In the genomic region with DNA sequence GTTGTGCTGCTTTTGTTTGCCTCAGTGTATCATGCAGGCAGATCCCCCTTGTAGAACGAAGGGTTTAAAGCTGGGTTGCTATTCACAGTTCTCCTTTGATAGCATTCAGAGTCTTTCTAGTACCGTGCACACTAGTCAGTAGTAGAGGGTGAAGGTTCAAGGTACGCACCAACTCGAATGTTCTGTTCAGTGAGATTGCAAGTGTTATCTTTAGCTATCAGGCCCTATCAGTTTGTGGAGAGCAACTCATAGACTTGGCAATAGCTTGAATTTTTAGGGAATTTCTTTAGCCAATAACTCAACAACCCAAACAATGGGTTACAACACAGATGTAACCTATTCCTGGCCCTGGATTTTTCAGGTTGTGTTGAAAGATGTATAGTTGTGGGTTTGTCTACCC, we compare ENCODE assay signal across 28 mouse cellular contexts.
"Had no signal": no experiment of that assay in that cellular context is flagged by ENCODE, and none has a peak within 500 bp of the region (broad histone marks: within the 10 kb centered on the region; RNA-seq: fewer than 3 reads in every experiment).

No protein-coding gene starts in this region.

- ATAC-seq: forebrain, embryonic 13.5 days; forebrain, embryonic 14.5 days; forebrain, embryonic 15.5 days; forebrain, embryonic 16.5 days; forebrain, postnatal 0 days had no signal

- DNase-seq: cerebellum, adult 8-10 months; cerebellum, adult 9-10 months; cerebellum, adult 9-11 months; cerebellum, postnatal 10 days; cerebellum, postnatal 14 days; cerebellum, postnatal 25 days; cerebellum, postnatal 36 days; embryo, embryonic 11 days; forebrain, postnatal 0 days; gastrocnemius, adult 2 months; gastrocnemius, postnatal 10 days; gastrocnemius, postnatal 14 days; gastrocnemius, postnatal 25 days; gastrocnemius, postnatal 36 days; heart, adult 11 months; heart, adult 18-20 months; heart, adult 2 months had no signal

- H3K27ac ChIP-seq: embryonic facial prominence, embryonic 10.5 days; embryonic facial prominence, embryonic 12.5 days; embryonic facial prominence, embryonic 13.5 days; embryonic facial prominence, embryonic 15.5 days; forebrain, embryonic 10.5 days; forebrain, embryonic 12.5 days; forebrain, embryonic 13.5 days; forebrain, embryonic 15.5 days; gastrocnemius, adult 2 months; heart, adult 2 months had no signal

- H3K4me3 ChIP-seq: embryonic facial prominence, embryonic 10.5 days; embryonic facial prominence, embryonic 12.5 days; embryonic facial prominence, embryonic 13.5 days; embryonic facial prominence, embryonic 15.5 days; erythroblast, embryonic 14.5 days; forebrain, embryonic 10.5 days; forebrain, embryonic 12.5 days; forebrain, embryonic 13.5 days; forebrain, embryonic 15.5 days; gastrocnemius, adult 2 months; heart, adult 2 months had no signal

- H3K9ac ChIP-seq: embryonic facial prominence, embryonic 12.5 days; embryonic facial prominence, embryonic 13.5 days; embryonic facial prominence, embryonic 15.5 days; forebrain, embryonic 12.5 days; forebrain, embryonic 13.5 days; forebrain, embryonic 15.5 days; forebrain, postnatal 0 days had no signal

- H3K9me3 ChIP-seq: embryonic facial prominence, embryonic 10.5 days; embryonic facial prominence, embryonic 12.5 days; embryonic facial prominence, embryonic 13.5 days; embryonic facial prominence, embryonic 15.5 days; forebrain, embryonic 10.5 days; forebrain, embryonic 12.5 days; forebrain, embryonic 13.5 days; forebrain, embryonic 15.5 days had no signal

- H3K4me2 ChIP-seq: embryonic facial prominence, embryonic 12.5 days; embryonic facial prominence, embryonic 13.5 days; embryonic facial prominence, embryonic 15.5 days; forebrain, embryonic 12.5 days; forebrain, embryonic 13.5 days; forebrain, embryonic 15.5 days had no signal

- H3K27me3 ChIP-seq: embryonic facial prominence, embryonic 12.5 days; embryonic facial prominence, embryonic 13.5 days; embryonic facial prominence, embryonic 15.5 days; forebrain, embryonic 12.5 days; forebrain, embryonic 13.5 days; forebrain, embryonic 15.5 days had no signal

- H3K4me1 ChIP-seq: embryonic facial prominence, embryonic 10.5 days; embryonic facial prominence, embryonic 12.5 days; embryonic facial prominence, embryonic 13.5 days; embryonic facial prominence, embryonic 15.5 days; forebrain, embryonic 10.5 days; forebrain, embryonic 12.5 days; forebrain, embryonic 13.5 days; forebrain, embryonic 15.5 days had no signal
